Mouse (Mus musculus) stomach, postnatal 0 days (tissue): ENCODE results near the gene Tbc1d13.

Experiments used
- CTCF ChIP-seq: IDR thresholded peaks from 2 replicates; pipeline ENCODE4 v1.5.1; 2016; ENCODE audit warnings: antibody characterized with exemption, low read depth, mild to moderate bottlenecking, moderate library complexity
- EP300 ChIP-seq: optimal IDR thresholded peaks from 2 replicates; pipeline ENCODE3; 2016; ENCODE audit warnings: antibody characterized with exemption

- TF ChIP-seq CTCF (no peak), EP300 (no peak)
These were observed 22.0 kb upstream of the Tbc1d13 start for GRCm38 (mm10) chr2:30111500-30111899.
